Mouse (Mus musculus) CD4-positive helper T cell, adult 2 months (primary cell): ENCODE measurements around the gene Etfb.

Source experiments
- DNase-seq: peaks from one replicate; pipeline ENCODE4 v3.0.0-alpha.2; 2012; ENCODE audit warnings: low read depth, missing footprints, low spot score

The Etfb gene

DNA sequence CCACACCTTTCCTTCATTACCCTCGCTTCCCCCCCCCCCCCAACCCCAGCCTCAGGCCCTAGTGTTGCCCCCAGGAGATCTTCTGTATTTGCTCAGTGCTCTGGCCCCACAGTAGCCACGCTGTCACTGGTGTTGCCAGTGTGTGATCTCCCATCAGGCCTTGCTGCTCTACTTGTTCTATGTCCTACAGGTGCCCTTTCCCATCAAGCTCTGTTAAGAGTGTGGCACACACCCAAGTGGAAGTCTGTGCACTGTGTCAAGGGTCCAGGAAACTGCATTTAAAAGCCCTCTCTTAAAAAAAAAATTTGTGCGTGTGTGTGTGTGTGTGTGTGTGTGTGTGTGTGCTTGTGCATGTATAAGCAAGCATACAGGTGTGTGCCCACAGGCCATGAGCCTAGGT lies 4.4 kb downstream of the Etfb start:
- no peak for DNase-seq

GRCm38 (mm10) chr7:43449811-43450210 lies 5.9 kb downstream of the Etfb start:
- no peak for DNase-seq

- DNase-seq, result no peak
These were observed 7.8 kb downstream of the Etfb start for GRCm38 (mm10) chr7:43451726-43452125.

DNA sequence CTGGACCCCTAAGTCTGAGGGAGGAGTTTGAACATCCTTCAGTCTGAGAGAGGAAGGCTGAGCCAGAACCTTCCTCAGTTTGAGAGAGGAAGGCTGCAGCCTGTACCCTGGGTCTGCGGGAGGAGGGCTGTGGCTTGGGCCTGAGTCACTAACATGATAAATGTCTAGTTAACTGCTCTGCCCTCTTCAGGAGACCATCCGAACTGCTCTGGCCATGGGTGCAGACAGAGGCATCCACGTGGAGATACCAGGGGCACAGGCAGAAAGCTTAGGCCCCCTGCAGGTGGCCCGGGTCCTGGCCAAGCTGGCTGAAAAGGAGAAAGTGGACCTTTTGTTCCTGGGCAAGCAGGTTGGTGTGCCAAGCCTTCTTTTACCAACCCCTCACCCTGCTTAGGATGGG lies 8.7 kb downstream of the Etfb start:
- peak; percentile 52 for DNase-seq

DNA sequence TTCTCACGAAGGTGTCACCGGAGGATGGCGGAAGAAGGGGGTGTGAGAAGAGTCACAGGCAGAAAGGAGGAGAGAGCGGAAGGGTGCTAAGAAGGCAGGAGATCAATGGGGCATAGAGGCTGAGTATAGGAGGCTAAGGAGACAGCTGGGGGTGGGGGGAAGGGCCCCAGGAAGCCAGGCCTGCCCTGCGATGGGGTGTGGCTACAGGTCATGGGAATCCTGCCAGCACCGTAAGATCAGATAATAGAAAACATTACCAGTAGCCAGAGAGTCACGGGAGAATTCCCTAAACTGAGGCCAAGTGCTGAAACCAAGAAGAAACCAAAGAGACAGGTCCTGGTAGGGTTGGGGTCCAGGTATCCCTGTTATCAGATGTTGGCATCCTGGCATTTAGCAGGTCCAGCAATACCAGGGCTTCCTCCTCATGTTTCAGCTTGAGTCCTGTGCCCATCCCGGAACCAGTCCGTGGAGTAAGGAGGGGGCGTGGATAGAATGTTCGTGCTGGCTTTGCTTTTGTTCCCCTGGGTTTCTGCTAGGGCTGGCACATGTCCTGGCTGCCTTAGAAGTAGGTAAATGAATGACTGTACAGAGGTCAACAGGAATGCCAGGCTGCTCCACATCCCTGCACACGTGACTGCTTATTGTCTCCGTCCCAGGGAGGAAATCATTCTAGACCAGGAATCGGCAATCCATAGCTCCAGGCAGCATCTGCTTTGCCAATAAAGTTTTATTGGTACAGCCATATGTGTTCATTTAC lies 9.9 kb downstream of the Etfb start:
- DNase-seq, result no peak

DNA sequence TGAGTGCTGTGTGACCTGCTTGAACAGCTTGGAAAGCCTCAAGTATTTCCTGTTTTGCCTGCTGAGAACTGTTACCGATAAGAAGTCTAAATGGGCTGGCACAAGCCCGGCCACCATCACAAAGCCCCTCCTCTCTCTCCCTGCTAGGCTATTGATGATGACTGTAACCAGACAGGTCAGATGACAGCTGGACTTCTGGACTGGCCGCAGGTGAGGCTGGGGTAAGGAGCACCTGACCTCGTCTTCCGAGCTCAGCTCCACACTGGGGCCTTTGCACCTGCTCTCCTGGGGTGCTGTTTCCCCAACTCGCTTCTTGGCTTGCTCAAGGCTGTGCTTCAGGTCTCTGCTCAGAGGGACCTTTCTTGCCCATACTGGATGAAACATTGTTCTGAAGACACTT lies 10.5 kb downstream of the Etfb start:
- no peak for DNase-seq

DNA sequence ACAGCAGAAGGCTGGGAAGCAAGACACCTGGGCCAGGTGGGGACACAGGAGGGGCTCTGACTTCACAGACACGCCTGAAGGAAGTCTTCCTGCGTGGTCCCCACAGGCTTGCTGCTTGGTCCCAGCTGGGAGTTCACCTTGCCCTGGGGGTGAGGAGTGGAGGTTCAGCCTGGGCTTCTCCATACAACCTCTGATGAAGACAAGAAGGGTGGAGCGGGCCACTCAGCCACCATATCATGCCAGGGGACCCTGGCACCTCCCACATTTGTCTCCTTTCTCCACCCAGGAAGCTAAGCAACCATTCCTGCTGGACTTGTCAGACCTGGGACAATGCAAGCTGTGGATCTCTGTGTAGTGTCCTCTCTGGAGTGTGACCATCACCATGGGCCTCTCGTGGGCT lies 19.0 kb downstream of the Etfb start, which contains the start of gene Vsig10l:
TSS of gene Vsig10l (plus strand) at position 301 of the 400 bp plus-strand sequence.
- no peak for DNase-seq

DNA sequence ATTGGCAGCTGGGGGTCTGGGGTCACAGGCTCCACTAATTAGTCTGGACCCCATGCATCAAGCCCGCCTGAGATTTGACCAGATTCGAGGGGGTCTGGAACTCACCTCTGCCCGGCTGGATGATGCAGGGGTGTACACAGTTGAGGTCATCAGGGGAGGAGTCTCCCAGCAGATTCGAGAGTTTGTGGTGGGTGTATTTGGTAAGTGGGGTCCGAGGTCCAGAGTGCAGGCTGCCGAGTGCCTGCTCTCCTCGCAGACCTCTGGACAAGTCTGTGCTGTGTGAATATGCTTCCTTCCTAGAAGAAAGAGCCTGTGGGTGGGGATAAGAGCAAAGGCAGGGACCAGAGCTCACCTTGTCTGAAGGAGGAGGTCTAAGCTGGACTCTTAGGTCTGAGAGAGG lies 20.1 kb downstream of the Etfb start:
- DNase-seq, result no peak

- DNase-seq, result peak; percentile 37
These were observed 21.0 kb downstream of the Etfb start for GRCm38 (mm10) chr7:43464864-43465343.

DNA sequence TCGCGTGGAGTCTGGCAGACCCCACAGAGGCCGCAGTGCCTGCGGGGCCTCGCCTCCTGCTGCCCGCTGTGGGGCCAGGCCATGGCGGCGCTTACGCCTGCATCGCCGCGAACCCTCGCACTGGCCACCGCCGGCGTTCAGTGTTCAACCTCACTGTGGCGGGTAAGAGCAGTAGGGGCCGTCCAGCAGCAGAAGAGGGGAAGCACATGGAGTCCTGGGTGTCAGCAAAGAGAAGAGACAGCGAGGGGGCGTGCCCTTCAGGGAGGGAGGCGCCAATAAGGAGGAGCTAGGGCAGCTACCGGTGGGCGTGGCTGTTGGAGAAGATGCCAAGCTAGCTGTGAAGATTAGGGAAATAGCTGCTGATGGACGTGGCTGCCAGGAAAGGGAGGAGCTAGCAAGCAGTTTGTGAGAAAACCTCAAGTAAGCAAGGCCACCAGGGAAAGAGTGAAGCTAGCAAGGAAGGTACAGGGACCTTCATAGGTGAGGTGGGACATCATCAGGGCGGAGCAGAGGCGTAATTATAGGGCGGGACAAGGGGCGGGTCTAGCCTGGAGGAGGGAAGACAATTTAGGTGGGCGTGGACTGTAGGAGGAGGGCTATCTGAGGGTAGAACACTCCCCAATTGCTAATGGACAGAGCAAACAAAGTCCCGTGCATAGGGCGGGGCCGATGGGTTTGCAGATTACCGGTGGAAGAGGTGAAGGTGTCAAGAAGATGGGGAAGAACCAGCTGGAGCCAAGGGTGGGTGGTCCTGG lies 21.6 kb downstream of the Etfb start:
- peak; percentile 95 for DNase-seq

- peak; percentile 89 for DNase-seq
These were observed 22.3 kb downstream of the Etfb start for GRCm38 (mm10) chr7:43466099-43466694.

- DNase-seq, result peak; percentile 61
These were observed 26.5 kb downstream of the Etfb start for GRCm38 (mm10) chr7:43470373-43470772.

DNA sequence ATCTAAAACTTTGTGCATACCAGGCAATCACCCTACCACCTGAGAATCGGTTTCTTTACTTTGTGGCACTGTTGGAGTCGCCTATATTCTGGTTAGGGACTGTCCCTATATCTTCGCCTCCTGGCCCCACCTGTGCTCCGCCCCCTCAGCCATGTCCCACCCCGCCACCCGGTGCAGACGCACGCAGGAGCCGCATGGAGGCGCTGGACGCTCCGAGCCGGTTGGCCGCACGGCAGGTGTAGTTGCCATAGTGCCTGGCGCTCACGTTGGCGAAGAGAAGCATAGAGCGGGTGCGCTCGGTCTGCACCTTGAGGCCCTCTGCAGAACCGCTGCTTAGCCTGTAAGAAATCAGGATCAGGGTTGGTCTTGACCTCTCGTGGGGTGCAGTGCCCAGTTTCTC lies 31.8 kb downstream of the Etfb start:
- peak; percentile 57 for DNase-seq

DNA sequence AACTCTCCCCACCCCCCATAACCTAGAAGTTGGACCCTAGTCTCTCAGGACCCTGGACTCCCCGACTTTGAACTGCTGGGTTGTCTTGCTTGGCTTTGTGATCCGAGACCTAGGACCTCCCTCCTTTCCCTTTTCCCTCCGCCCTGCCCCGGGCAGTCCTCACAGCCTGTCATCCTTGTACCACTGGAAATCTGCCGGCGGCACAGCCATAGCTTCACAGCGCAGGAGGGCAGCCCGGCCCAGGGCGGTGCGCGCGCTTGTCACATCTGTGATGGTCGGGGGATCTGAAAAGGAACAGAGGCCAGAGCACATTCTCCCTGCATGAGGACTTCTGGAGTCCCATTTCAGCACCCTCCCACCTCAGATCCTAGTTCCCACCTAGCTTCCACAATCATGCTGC lies 32.5 kb downstream of the Etfb start:
- DNase-seq, result no peak

DNA sequence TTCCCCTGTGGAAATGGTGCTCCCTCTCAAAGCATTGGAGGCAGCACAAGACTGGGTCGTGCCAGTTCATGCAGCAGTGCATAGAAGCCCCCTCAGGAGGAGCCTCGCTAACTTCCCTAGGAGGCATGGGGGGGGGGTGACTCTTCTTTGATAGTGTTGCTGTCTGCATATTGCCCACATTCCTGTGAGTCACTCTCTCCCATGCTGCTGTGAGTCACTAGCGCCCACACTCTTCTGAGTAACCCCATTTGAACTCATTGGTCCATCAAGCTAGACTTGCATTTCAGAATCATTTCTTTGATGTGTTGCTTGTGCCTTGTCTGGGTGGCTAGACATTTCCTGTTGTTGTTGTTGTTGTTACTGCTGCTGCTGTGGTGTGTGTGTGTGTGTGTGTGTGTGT lies 37.3 kb downstream of the Etfb start:
- DNase-seq, result peak; percentile 64

DNA sequence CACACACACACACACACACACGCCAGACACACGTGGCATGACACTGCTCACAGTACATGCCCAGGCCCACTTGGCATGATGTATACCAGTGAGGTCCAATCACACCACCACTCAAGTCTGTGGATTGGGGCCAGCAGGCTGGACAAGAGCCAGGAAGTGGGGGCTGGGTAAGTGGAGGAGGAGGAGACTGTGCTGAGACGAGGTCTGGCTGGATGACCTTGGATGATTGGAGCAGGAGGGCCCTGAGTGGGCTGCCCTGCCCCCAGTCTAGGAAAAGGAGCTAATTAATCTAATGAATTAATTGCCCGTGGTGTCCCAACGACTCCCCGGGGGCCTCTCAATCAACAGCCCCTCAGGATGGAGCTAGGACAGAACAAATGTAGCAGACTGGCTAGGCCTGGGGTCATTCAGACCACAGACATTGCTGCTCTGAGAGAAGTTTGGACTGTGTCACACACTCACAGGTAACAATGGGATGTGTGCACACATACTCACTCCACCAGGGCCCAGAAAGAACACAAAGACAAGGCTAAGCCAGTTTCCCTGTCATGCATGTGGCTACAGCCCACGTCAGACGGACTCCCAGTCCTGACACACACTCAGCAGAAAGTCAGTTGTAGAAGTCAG lies 38.3 kb downstream of the Etfb start:
- no peak for DNase-seq

DNA sequence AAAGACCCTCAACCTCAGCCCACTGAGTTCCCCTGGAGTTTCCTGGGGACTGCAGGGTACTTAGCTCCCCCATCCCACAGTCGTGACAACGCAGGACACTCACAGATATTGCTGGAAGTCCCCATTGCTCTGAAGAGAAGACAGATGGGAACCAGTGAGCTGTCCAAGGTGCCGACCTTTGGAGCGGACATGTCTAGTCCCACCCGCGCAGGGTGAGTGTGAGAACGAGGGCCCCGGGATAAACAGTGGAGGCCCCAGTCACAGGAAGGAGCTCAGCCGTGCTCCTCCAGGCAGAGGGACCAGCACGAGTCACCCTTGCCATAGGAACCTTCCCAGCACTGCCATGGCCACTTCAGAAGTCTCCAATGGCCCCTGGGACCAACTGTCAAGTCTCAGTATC lies 39.4 kb downstream of the Etfb start:
- DNase-seq, result no peak

DNA sequence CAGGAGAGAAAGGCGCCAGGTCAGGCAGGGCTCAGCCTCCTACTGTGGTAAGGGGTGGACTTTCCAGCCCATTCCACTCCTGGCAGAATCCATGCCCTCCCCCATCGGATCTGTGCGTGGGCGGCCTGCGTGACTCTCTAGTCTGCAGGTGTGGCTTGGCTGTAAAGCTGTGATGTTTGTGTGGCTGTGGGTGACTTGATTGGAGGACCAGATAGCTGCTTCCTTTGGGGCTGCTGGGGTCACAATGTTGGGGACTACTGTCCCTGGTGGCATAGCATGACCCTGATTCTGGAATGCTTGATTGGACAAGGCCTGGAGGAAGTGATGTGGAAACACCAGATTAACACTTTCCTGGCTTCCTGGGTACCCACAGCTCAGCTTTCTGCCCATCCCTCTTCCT lies 44.8 kb downstream of the Etfb start:
- DNase-seq, result no peak

DNA sequence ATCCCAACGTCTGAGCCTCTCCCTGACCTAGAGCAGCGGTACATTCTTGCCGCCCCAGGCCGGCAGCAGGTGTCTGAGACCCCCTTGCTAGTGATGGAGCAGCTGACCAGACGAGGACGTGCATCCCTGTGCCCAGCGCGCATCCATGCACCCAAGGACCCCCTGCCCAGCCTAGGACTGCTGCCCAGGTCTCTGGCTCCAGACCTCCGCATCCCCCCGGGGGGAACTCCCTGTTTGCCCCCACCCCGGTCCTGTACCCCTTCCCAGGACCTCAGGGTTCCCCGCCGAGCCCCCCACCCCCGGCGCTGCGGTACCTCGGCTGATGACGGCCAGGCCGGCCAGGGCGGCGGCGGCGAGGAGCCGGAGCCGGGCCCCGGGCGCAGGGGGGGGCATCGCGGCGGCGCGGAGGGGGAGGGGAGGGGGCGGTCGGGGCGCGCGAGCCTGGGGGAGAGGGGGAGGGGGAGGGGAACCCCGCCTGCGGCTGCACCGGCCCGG lies 45.8 kb downstream of the Etfb start, which contains the start of gene Iglon5:
TSS of gene Iglon5 (minus strand) at position 445 of the 495 bp plus-strand sequence.
- DNase-seq, result no peak

GRCm38 (mm10) chr7:43490182-43490584 lies 46.3 kb downstream of the Etfb start:
- DNase-seq, result no peak

GRCm38 (mm10) chr7:43490861-43491260 lies 47.0 kb downstream of the Etfb start:
- no peak for DNase-seq
